Mouse (Mus musculus): ENCODE measurements around the gene Sdhc.
"Not testable (repeated sequence)": the region's sequence is repeated elsewhere in the genome, so short reads cannot be mapped to it uniquely, and the experiment has no call there.

Gene Sdhc

DNA sequence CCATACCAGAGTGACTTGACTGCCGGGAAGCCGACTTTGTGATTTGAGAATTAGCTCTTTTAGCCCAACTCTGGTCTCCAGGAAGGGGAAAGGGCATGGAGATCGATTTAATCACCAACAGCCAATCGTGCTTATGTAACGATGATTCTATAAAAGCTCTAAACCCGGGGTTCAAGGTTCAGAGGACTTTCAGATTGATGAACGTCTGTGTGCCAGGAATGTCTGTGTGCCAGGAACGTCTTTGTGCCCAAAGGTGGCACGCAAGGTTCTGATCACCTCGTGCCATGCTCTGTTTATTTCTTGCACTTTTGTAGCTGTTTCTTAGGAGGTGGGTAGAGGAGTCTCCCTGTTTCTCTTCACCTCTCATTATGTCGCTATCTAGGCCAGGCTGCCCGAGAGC is 18.5 kb upstream of the Sdhc start:
- DNase-seq (ENCODE audit: low read depth, low spot score): no peak

DNA sequence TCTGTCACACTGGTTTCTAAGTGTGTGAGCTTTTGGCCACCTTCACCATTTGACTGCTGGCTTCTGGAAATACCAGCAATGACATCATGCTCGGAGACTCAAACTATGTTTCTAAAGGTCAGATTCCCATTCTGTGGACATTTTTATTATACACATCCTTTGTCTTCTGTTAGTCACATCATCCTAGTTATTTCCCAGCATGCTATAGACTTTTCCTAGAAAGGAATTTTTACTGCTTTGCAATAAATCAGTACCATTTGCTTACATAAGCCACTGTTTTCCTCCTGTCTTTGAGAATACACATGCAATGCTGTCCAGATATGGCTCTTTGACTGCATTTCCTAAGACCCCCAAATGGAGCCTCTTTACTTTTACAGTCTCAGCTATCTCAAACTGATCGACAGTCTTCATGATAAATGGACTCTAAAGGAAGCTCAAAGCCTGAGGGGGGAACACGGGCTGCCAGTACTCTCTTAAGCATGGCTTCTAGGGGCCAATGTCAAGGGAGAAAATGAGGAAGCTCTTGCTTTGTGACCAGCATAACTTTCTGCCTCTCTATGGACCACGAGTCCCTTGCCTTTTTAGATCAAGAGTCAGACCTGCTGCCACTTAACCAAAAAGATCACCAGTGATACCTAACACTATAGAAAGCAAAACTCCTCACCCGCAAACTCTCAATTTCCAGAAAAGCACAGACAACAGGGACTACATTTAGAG is 15.4 kb upstream of the Sdhc start:
- no peak for DNase-seq (ENCODE audit: low read depth, low spot score)

DNA sequence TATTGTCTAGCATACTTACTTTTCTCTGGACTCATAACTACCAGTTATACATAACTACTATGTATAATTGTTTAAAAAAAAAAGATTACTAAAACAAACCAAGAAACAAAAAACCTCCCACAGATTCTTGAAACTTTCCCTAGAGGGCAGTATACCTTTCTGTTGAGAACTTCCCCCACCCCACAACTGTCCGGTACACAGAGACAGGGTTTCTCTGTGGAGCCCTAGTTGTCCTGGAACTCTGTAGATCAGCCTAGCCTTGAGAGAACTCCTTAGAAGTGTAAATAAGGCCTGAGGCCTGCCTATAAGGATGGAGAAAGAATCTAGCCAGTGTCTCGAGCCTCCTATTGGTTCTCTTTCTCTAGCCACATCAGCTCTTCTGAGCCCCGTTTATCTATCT is 13.9 kb upstream of the Sdhc start:
- DNase-seq (ENCODE audit: low read depth, low spot score): peak; percentile 22

DNA sequence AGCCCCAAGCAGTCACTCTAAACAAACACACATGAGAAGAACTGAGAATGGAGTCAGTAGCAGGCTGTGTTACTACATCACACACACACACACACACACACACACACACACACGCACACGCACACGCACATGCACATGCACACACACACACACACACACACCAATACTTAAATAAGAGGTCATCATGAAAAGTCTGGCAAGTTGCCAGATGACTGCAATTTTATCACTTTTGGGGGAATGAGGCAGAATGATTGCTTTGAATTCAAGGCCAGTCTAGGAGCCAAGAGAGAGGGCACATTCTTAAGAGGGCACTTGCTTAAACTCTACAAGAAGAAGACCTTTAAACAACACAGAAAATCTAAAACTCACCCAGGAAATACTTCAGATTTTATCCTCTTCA is 12.1 kb upstream of the Sdhc start:
- no peak for DNase-seq (ENCODE audit: low read depth, low spot score)

DNA sequence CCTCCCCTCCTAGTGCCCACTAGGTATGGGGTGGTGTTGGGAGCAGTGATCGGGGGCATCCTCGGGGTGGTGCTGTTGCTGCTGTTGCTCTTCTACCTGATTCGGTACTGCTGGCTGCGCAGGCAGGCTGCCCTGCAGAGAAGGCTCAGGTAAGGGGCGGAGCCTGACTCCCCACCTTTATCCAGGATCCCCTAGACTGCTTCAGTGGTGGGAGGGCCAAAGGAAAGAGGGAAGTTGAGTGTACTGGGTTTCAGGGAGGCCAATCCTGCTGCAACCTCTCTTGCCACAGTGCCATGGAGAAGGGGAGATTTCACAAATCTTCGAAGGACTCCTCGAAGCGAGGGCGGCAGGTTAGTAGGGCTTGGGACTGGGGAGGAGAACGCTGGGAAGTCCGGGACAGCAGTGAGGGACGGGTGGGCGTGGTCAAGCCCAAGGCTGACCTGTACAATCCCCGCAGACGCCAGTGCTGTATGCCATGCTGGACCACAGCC is 9.1 kb upstream of the Sdhc start:
- DNase-seq (ENCODE audit: low read depth, low spot score): no peak

DNA sequence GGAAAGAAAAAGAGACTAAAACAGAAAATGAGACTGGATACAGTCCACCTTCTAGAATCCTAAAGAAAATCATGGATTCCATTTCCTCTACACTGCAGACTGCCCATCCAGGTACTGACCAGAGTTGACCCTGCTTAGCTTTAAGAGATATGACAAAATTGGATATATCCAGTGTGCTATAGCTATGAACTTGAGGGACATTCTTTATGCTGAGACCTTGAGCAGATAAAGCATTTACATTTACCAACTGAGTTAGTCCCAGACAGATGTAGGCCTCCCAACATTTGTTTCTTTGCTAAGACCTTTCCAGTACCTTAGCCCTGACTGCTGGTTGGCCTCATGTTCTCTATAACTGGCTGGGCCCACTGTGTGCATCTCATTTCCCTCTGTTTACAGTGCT is 7.6 kb upstream of the Sdhc start:
- DNase-seq (ENCODE audit: low read depth, low spot score): no peak

DNA sequence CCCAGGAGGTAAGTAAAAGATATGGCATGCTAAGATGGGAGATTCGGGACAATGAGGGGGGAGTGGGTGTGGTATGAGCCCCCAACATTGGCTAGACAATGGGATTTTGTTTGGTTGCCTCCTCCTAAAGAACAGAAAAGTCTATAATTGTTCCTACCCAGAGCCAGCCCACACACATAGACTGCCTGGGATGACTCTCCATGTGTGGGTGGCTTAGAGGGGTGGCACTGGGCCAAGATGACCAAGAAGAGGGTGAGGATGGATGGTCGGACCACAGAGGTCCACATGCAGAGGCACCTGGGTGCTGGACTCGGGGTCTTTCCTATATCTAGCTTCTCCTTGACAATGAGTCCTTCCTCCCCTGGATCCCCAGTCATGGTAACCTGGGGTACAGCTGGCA is 6.2 kb upstream of the Sdhc start:
- peak; percentile 20 for DNase-seq (ENCODE audit: low read depth, low spot score)

DNA sequence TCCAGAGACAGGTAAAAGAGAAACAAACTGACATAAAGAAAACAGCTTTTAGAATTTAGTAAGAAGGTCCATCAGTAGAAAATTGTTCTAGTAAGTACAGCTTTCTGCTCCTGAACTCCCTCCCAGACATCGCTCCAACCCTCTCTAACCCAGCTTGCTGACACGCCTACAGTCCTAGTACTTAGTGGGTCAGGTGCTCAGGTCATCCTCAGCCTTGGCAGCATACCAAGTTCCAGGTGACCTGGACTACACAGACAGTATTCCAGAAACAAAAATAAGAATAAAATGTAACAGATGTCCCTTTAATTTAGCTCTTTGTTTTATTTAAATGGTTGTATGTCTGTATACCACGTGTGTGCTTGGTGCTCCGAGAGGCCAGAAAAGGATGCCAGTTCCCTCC is 1.6 kb upstream of the Sdhc start:
- no peak for DNase-seq (ENCODE audit: low read depth, low spot score)

DNA sequence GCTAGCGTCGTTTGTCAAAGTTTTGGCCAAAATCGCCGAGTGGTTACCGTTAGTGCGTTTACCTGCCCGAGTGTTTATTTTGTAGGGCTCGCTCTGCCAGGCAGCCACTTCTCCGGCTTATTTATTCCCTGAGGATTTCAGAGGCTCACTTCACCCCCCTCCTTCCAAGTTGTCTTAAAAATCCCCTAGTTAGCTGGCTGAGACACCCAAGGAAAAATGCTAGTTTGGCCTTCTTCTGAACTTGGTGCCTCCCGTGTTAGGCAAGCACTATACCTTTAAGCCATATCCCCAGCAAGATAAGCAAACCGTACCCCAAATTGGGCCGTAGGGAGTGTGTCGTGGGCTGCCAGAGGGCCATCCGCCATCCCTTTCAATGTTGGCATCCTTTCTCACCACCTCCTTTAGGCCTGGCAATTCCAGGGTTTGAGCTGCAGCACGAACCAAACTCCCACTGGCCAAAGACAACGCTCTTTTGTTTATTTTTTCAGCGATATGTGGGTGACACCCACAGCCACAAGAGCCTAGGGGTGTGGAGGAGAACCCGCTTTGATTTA is 512 bp upstream of the Sdhc start:
- DNase-seq (ENCODE audit: low read depth, low spot score): peak; percentile 52

DNA sequence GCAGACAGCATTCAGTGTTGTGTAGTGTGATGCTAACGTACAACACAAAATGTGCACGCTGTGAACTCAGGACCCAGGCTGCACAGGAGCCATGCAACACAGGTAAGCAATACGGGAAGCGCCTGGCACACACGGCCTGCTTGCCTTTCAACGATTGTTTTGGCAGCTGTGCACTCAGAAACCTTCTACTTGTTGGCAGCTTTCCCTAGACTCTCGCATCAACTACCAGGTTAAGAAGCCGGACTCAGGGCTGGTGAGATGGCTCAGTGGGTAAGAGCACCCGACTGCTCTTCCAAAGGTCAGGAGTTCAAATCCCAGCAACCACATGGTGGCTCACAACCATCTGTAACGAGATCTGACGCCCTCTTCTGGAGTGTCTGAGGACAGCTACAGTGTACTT is 7.4 kb downstream of the Sdhc start:
- DNase-seq (ENCODE audit: low read depth, low spot score): not testable (repeated sequence)

DNA sequence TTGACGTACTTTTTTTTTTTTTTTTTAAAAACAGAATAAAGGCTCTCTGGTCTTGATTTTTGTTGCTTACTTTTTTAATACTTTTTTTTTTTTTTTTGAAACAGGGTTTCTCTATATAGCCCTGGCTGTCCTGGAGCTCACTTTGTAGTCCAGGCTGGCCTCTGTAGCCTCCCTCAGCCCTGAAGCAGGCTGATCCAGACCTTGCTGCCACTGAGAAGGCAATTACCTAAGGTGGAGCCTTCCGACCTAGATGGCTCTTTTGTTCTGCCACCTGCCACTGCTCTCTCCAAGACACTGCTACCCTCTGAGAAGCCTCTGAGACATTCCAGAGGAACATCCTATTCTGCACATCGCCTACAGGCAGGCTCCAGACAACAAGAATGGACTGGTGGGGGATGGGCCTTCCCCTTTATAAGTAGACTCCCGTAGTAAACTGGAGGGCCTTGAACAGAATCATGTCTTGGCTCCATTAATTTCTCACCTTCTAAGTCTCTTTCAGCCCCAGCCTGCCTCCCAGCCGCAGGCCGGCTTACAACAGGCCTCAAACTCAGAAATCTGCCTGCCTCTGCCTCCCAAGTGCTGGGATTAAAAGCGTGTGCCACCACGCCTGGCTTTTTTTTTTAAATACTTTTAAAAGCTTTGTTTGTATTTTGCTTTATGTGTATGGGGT is 12.8 kb downstream of the Sdhc start:
- not testable (repeated sequence) for DNase-seq (ENCODE audit: low read depth, low spot score)

DNA sequence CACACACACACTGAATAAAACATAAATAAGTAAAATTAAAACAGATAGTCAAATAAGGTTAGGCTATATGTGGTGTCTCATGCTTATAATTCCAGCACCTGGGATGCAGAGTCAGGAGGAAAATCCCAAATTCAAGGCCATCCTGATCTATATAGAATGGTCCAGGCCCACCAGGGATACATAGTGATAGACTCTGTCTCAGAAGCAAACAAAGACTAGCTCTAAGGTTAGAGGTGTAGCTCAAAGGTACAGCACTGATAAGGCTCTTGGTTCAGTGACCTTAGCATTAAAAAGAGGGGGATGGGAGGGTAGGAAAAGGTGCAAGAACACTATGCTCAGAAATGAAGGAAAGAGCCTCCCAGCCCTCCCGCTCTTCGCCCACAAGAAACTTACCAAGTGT is 14.8 kb downstream of the Sdhc start:
- no peak for DNase-seq (ENCODE audit: low read depth, low spot score)

DNA sequence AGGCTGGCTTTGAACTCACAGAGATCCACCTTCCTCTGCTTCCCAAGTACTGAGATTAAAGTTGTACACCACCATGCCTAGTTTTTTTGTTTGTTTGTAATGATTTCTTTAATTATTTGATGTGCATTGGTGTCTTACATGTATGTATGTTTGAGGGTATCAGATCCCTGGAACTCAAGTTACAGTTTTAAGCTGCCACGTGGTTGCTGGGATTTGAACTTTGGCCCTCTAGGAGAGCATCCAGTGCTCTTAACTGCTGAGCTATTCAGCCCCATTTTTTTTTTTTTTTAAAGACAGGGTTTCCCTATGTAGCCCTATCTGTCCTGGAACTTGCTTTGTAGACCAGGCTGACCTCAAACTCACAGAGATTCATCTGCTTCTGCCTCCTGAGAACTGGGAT is 19.4 kb downstream of the Sdhc start:
- no peak for DNase-seq (ENCODE audit: low read depth, low spot score)

DNA sequence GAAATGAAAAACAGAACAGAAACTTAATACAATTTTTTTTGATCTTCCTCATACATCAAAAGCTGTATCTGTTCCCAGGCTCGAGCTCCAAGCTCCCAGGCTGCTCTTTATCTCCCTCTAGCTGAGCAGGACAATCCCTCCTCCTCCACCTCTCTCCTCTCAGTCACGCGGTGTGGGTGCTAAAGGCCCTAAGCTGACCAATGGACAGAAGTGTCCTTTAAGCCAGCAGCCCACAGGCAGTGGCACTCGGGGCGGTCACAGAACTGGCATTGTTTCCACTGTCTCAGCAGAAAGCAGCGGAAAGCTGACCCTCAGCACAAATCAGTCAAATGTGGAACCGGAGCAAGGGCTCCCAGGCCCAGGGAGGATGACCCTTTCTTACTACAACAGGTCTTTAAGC is 21.2 kb downstream of the Sdhc start:
- DNase-seq (ENCODE audit: low read depth, low spot score): no peak

DNA sequence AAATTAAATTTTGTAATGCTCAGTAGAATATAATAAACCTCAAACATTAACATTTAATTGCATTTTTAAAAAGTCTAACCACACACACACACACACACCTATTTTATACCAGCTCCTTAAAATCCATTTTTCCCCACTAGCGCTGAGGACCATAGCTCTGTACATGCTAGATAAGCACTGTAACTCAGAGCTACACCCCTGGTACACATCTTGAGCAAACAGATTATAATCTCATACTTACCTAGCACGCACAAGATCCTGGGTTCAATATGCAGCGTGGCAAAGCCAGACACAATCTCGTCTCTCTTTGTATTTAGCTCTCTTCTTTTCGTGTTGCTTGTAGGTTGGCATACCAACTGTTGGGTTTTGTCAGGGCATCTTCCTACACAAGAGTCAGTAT is 26.0 kb downstream of the Sdhc start:
- no peak for DNase-seq (ENCODE audit: low read depth, low spot score)

DNA sequence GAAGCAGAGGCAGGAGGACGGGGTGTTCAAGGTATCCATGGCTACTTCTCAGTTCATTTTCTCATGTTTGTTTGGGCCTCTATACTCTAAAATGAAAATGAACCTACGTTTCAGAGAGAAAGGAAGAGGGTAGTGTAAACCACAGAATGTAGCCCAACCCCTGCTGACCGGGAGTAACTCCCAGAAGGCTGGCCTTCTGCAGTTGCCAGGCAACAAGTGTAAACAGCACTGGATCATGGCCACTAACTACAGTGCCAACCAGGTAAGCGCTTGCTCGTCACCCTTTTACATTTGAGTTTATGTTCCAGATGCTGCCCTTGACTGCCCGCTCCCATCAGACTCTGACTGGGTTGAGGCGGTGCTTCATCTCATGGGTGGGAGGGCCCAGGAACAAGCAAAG is 27.5 kb downstream of the Sdhc start:
- no peak for DNase-seq (ENCODE audit: low read depth, low spot score)

DNA sequence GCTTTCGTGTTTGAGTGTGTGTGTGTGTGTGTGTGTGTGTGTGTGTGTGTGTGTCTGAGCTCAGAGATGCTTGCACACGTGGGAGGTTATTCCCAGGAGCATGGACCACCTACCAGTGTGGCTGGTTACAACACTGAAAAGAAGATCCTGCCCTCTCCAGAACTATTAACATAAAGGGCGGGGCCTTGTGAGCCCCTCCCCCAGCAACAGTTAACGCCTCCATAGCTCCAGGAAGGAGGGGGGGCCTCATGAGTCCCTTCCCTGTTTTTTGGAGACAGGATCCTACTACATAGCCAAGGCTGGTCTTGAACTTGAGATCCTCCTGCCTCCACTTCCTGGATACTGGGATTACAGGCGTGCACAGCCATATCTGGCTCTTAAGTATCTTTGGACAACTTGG is 28.6 kb downstream of the Sdhc start:
- DNase-seq (ENCODE audit: low read depth, low spot score): no peak

DNA sequence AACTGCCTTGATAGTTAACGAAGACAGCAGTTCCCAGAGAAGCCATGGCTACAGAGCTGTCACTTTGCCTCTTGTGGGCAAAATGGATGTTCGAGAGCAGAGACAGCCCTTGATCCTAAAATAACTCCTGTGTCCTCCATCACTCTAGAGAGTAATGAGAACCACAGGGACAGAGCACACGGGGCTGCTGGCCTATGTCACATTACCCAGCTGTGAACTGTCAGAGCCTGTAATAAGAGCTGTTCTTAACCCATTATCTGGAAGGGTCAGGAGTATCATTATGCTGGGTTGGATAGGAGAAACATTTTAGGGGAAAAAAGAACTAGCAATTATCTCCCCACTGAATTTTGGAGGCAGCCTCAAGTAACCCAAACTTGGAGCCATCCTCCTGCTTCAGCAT is 29.5 kb downstream of the Sdhc start:
- DNase-seq (ENCODE audit: low read depth, low spot score): no peak

DNA sequence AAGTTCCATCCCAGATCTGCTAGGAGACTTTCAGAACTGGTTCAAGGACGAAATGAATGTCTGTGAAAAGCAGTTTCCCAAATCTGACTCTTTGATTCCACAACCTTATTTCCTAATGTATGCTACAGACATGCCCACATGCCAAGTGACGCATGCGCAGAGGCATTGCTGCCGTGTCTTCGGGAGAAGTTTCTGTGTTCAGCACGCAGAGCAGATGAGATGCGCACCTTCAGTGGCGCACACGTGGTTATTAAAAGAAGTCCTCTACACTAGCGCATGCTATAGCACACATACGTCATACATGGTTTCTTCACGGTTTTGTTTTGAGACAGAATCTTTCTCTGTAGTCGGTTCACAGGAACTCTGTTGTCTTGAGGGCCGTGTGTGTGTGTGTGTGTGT is 31.0 kb downstream of the Sdhc start:
- DNase-seq (ENCODE audit: low read depth, low spot score): no peak

DNA sequence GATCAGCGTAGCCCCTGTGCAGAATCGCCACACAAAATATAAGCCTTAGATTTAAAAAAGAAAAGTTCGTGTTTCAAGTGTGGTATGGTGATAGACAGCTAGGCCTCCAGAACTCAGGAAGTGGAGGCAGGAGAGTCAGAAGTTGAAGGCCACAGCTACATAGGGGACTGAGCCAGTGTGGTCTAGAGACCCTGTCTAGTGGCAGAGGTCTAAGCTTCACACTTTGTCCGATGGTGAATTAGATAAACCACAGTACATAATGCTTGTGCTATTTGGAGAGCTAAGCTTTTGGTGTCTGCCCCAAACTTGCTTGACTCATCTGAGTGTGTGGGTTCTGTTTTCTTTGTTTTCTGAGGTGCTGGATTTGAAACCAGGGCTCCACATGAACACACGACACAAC is 31.4 kb downstream of the Sdhc start:
- no peak for DNase-seq (ENCODE audit: low read depth, low spot score)

DNA sequence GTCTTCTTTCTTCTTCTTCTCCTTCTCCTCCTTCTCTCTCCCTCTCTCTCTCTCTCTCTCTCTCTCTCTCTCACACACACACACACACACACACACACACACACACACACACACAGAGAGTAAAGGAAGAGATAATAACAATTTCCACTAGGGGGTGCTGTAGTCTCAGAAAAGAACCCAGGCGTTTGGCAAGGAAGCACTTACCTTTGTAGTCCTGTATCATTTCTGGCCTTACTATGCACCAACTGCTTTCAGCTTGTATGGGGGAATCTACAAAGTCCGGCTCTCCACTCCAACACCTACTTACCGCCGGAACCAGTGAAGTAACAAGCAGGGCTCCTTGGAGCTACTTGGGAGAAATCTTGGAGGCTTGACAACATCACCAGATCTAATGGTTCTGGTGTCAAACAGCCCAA is 32.1 kb downstream of the Sdhc start:
- peak; percentile 87 for DNase-seq (ENCODE audit: low read depth, low spot score)

DNA sequence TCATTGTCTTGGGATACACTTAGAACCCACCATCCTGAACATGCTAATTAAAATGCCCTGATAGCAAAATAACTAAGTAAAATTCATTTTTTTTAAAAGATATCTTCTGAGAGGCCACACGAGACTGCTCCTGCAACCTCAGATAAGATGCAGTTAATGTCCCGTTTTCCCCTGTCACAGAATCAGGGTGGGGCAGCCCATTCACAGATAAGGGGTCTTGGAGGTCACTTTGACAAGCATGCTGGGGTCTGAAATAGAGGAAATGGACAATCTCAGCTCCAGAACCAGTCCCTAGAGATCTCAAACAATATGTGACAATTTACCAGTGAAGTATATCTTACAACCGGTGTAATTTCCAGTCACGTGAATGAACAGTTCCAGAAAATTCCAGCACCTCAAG is 34.1 kb downstream of the Sdhc start:
- no peak for DNase-seq (ENCODE audit: low read depth, low spot score)

DNA sequence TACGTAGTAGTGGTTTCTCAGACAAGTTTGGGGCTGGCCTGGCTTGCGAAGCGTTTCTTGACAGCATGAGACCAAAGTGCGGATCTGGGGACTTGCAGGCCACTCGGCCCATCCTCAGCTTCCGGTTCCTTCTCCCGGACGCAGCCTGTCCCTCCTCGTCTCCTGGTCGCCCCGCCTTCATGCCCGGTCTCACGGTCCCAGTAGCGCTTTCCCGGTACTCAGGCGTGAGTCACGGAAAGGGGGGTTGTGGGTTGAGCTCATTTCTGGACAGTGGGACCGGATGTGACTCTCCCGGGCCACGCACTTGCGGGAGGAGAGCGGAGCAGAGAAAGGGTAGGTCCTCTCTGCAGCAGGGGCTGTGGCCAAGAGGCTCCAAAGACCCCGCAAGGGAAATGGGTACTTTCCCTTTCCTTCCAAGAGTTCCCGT is 36.5 kb downstream of the Sdhc start, which contains the start of gene Cfap126:
Gene Cfap126, plus strand, starts transcription at position 46 of the 427 bp plus-strand sequence.
- peak; percentile 83 for DNase-seq (ENCODE audit: low read depth, low spot score)
